Mouse (Mus musculus) liver, embryonic 14.5 days (tissue): ENCODE results near the gene Itga1.

Experiments
- CTCF ChIP-seq: IDR thresholded peaks from 2 replicates; pipeline ENCODE4 v1.5.1; 2016; ENCODE audit warnings: antibody characterized with exemption, low read depth, control low read depth
- EP300 ChIP-seq: IDR thresholded peaks from 2 replicates; pipeline ENCODE4 v1.6.1; 2016; ENCODE audit warnings: antibody characterized with exemption, low read depth

- no peak for TF ChIP-seq EP300
- no peak for TF ChIP-seq CTCF
These were observed 98.9 kb downstream of the Itga1 start for GRCm38 (mm10) chr13:115002837-115003236.
